Mouse (Mus musculus) kidney, adult 2 months (tissue): ENCODE data around the gene Cdc42bpg. TPM values are rescaled to one million over a fixed set of nuclear protein-coding genes. Genes with fewer than 3 reads are reported as not detected.

Experiments used
- DNase-seq: peaks from one replicate; pipeline ENCODE4 v3.0.0; 2021
- H3K27ac ChIP-seq: fragments of 200-500 bp; 2 replicates; pipeline ENCODE4 v1.5.1; 2012; ENCODE audit warnings: low read depth, low read length, control low read depth, inconsistent platforms; ENCODE audit not compliant: insufficient read depth
- H3K27me3 ChIP-seq: fragments of 200-500 bp; replicated peaks from 2 replicates; pipeline ENCODE4 v1.6.1; 2012; ENCODE audit warnings: mild to moderate bottlenecking, moderate library complexity, low read length, inconsistent platforms; ENCODE audit not compliant: control insufficient read depth, insufficient read depth
- H3K36me3 ChIP-seq: fragments of 200-500 bp; 2 replicates; pipeline ENCODE4 v1.6.1; 2012; ENCODE audit warnings: mild to moderate bottlenecking, moderate library complexity, low read length, inconsistent platforms; ENCODE audit not compliant: control insufficient read depth, insufficient read depth
- H3K4me1 ChIP-seq: fragments of 200-500 bp; 2 replicates; pipeline ENCODE4 v1.6.1; 2011; ENCODE audit warnings: low read length; ENCODE audit not compliant: control insufficient read depth, insufficient read depth
- H3K4me3 ChIP-seq: fragments of 200-500 bp; 2 replicates; pipeline ENCODE4 v1.5.1; 2011; ENCODE audit warnings: mild to moderate bottlenecking, low read depth, low read length, control low read depth; ENCODE audit not compliant: insufficient read depth
- CTCF ChIP-seq: fragments of 200-500 bp; conservative IDR thresholded peaks from 2 replicates; pipeline ENCODE4 v1.5.1; 2011; ENCODE audit warnings: low read depth, mild to moderate bottlenecking, control low read depth, low read length, moderate library complexity, mixed read lengths; ENCODE audit not compliant: insufficient read depth, insufficient read length
- POLR2A ChIP-seq: fragments of 200-500 bp; IDR thresholded peaks from one replicate; pipeline ENCODE4 v1.6.1; 2011; ENCODE audit warnings: low read depth, low read length, control low read depth
- WGBS: fragments of 180-500 bp; shearing (Covaris S2); methylation state at CpG from one replicate; pipeline ENCODE4 v1.1.7; 2018; 5-methylcytosine and 5-hydroxymethylcytosine counted together
- polyA plus RNA-seq: library from polyadenylated mRNA; depleted of rRNA; stranded (reverse); fragments of >200 nt; gene quantifications from 2 replicates; pipeline ENCODE4 v1.2.3, GENCODE M21; 2012

Gene Cdc42bpg
- polyA plus RNA-seq, 1 experiment = 26.6 TPM

DNA sequence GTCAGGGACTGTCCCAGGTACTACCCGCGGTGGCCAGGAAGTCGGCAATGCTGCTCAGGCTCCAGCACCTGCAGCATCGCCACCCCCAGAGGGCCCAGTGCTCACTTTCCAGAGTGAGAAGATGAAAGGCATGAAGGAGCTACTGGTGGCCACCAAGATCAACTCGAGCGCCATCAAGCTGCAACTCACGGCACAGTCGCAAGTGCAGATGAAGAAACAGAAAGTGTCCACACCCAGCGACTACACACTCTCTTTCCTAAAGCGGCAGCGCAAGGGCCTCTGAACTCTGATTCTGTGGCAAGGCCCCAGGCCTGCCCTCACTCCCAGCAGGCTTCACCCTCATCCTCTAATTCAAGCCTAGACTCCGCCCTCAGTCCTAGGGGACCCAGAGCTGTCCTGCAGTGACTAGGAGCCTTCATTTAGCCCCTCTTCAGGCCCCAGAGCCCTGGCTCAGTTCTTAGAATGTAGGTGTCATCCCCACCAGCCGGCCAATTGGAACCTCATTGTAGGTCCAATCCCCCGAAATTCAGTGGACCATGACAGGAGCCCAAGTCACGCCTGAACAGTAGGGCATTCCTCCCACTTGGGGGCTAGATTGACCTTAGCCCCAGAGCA is 33.7 kb downstream of the Cdc42bpg start:
- Histone ChIP-seq H3K36me3 (no peaks in the 10 kb centered on the region), H3K4me1 (peaks cover 18% of the 10 kb centered on the region), H3K27ac (peak overlapping the region; percentile 87), H3K27me3 (no peaks in the 10 kb centered on the region), H3K4me3 (peak overlapping the region; percentile 89)
- TF ChIP-seq POLR2A (no peak), CTCF (peak; percentile 50)
- 24% methylated on average over 15 of the region's 15 CpGs for WGBS
- peak; percentile 95 for DNase-seq

DNA sequence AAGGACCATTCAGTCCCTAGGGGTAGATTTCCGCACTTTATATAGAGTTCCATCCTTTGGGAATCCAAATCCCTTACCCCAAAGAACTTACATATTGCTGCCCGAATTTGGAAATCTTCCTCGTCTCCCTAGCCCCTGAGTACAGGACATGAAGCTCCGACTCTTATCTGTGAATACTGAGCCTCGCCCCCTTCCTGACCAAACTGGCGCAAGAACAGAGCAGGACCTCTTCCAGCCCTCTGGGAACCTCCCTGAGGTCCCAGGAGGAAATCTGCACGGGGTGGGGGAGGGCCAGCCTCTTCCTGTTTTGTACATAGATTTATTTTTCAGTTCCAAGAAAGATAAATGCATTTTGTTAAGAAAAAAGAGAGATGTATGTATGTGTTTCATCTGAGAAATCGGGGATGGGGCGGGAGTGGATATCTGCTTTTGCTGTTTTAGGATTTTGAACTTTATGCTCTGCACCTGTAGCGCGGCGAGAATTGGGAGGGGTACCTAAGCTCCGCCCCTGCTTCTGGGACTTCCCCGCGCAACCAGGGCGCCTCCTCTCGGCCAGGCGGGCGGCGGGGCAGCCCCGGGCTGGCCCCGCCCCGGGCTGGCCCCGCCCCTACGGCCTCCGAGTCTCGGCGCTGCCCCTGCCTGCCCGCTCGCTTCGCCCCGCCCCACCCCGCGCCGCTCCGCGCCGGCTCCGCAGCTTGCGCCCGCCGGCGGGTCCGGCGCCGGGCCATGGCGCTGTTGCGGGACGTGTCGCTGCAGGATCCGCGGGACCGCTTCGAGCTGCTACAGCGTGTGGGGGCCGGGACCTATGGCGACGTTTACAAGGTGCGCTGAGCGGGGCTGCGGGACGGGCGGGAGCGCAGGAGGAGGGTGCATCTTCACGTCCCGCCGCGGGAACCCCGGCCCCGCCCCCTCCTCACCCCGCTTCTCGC is 34.5 kb downstream of the Cdc42bpg start, which contains the start of gene Map4k2:
Map4k2 (plus strand) TSS at position 612 of the 929 bp plus-strand sequence.
- TF ChIP-seq POLR2A (no peak), CTCF (peak; percentile 33; the same call in 1 of the 2 replicates)
- no peaks in the 10 kb centered on the region for H3K27me3 ChIP-seq
- DNase-seq = peak; percentile 95
- H3K27ac ChIP-seq = peak within 1 kb of the TSS; percentile 87
- H3K4me3 ChIP-seq = peak within 1 kb of the TSS; percentile 89
- no peaks in the 10 kb centered on the region for H3K36me3 ChIP-seq
- WGBS = 2% methylated on average over 72 of the region's 72 CpGs
- peaks cover 18% of the 10 kb centered on the region for H3K4me1 ChIP-seq

GRCm38 (mm10) chr19:6341453-6342077 is 35.3 kb downstream of the Cdc42bpg start:
- no peaks in the 10 kb centered on the region for H3K27me3 ChIP-seq
- no peak for TF ChIP-seq POLR2A
- no peaks in the 10 kb centered on the region for H3K36me3 ChIP-seq
- peak overlapping the region; percentile 89 for H3K4me3 ChIP-seq
- no peak for DNase-seq
- H3K27ac ChIP-seq = no peak overlapping the region
- peaks cover 18% of the 10 kb centered on the region for H3K4me1 ChIP-seq
- 4% methylated on average over 23 of the region's 23 CpGs for WGBS

DNA sequence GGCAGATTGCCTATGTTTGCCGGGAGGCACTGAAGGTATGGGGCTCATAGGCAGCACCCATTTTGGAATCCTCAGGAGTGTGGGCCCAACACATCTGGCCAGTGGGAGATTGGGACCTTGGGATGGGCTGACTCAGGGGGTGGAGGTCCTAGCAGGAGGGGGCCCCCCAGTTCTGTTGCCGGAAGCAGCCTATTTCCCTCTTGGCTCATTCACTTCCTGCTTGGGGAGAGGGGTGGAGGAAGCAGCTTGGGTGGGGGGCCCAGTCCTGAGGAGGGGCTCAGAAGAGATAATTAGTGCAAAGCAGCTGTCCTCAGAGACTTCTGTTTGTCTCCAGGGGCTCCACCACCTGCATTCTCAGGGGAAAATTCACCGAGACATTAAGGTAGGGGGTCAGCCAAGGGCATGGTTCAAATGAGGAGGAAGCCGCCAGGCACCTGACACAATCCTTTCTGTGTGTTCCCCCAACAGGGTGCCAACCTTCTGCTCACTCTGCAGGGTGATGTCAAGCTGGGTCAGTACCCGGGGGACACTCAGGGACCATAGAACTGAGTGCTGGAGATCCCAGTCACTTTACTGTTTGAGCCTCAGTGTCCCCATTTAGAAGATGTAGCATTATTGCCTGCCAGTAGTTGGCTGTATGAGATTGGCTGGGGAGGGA is 36.1 kb downstream of the Cdc42bpg start:
- H3K36me3 ChIP-seq = no peaks in the 10 kb centered on the region
- TF ChIP-seq POLR2A (no peak), CTCF (no peak)
- no peaks in the 10 kb centered on the region for H3K27me3 ChIP-seq
- H3K4me1 ChIP-seq = peaks cover 18% of the 10 kb centered on the region
- 66% methylated on average over 5 of the region's 5 CpGs for WGBS
- DNase-seq = no peak
- peak overlapping the region; percentile 89 for H3K4me3 ChIP-seq
- no peak overlapping the region for H3K27ac ChIP-seq

GRCm38 (mm10) chr19:6343066-6343925 is 37.0 kb downstream of the Cdc42bpg start:
- no peak for DNase-seq
- no peak for TF ChIP-seq POLR2A
- TF ChIP-seq CTCF = no peak
- H3K36me3 ChIP-seq = no peaks in the 10 kb centered on the region
- H3K4me1 ChIP-seq = peaks cover 18% of the 10 kb centered on the region
- H3K27me3 ChIP-seq = no peaks in the 10 kb centered on the region
- 75% methylated on average over 19 of the region's 19 CpGs for WGBS
- H3K27ac ChIP-seq = no peak overlapping the region
- no peak overlapping the region for H3K4me3 ChIP-seq

DNA sequence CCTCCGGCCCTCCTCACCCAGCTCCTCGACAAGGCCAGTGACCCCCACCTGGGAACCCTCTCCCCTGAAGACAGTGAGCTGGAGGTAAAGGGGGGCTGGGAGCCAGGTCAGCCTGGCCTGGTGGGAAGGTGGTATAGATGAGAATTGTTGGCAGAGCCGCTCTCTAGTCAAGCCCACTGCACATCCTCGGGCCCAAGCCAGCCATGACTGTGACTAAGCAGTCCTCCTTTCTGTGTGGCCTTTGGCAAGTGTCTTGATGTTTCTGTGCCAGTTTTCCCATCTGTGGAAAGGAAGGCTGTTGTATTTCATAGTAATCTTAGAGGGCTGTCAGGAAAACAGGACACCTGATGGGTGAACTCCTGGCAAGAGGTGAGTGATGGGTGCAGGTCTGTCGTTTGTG is 37.7 kb downstream of the Cdc42bpg start:
- Histone ChIP-seq H3K4me1 (peaks cover 17% of the 10 kb centered on the region), H3K36me3 (no peaks in the 10 kb centered on the region), H3K27me3 (no peaks in the 10 kb centered on the region), H3K27ac (no peak overlapping the region), H3K4me3 (no peak overlapping the region)
- DNase-seq = no peak
- no peak for TF ChIP-seq POLR2A
- no peak for TF ChIP-seq CTCF
- WGBS = 85% methylated on average over 5 of the region's 5 CpGs
